Mouse (Mus musculus) C2C12 (cell line): ENCODE data around the gene Ppp1r21.

Source experiments
- CEBPB ChIP-seq: IDR thresholded peaks from one replicate; pipeline ENCODE4 v1.6.1; 2011; ENCODE audit warnings: low read depth, mild to moderate bottlenecking, control low read depth, moderate library complexity
- CTCF ChIP-seq: IDR thresholded peaks from one replicate; pipeline ENCODE4 v1.5.1; 2011; ENCODE audit not compliant: control insufficient read depth, insufficient read depth, insufficient read length
- FOSL1 ChIP-seq: IDR thresholded peaks from one replicate; pipeline ENCODE4 v1.8.0; 2011; ENCODE audit warnings: mild to moderate bottlenecking, low read length; ENCODE audit not compliant: poor library complexity, insufficient read depth, severe bottlenecking
- MAX ChIP-seq: IDR thresholded peaks from one replicate; pipeline ENCODE4 v1.6.1; 2011; ENCODE audit warnings: mild to moderate bottlenecking, control low read depth
- MYOD1 ChIP-seq: IDR thresholded peaks from one replicate; pipeline ENCODE4 v1.6.1; 2011; ENCODE audit warnings: low read depth; ENCODE audit not compliant: control insufficient read depth, insufficient read length
- MYOG ChIP-seq: IDR thresholded peaks from one replicate; pipeline ENCODE4 v1.6.1; 2011; ENCODE audit not compliant: control insufficient read depth, insufficient read length; ENCODE audit errors: extremely low read depth

- no peak for TF ChIP-seq CTCF
- TF ChIP-seq MAX: no peak
- no peak for TF ChIP-seq MYOD1
- TF ChIP-seq MYOG: no peak
- TF ChIP-seq FOSL1: no peak
- TF ChIP-seq CEBPB: no peak
Observed at GRCm38 (mm10) chr17:88494772-88495132, 35.2 kb upstream of the Ppp1r21 start.
